Mouse (Mus musculus): ENCODE data around the gene Nanp. TPM values are rescaled to one million over a fixed set of nuclear protein-coding genes. Genes with fewer than 3 reads are reported as not detected.

Nanp gene
- polyA plus RNA-seq, 1 experiment from 2014 or later, result 74.4 TPM

DNA sequence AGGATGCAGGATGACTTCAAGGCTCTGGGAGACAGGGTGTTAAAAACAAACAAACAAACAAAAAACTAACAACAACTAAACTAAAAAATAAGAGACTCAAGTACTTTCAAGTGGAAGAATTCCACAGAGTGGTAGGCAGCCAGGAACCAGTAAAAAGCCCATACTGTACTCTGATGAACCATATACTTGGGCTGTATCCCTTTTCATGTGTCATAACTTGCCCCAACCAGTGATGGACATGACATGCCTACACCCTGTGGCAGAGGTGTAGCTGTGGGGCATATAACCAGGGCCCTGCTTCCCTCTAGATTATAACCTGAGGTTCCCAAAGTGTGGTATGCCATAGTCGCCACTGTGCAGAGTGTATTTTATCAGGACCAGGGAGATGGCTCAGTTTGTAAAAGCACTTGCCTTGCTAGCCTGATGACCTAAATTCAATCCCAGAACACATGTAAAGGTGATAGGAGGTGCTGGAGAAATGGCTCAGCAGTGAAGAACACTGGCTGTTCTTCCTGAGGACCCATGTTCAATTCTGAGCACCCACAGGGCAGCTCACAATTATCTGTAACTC lies 29.6 kb downstream of the Nanp start:
- H3K27ac ChIP-seq, result peak overlapping the region; percentile 89
- H3K9ac ChIP-seq, result peak overlapping the region; percentile 37; the same call in 1 of the 2 replicates
- peak; percentile 55 for ATAC-seq
- H3K36me3 ChIP-seq, result no peaks in the 10 kb centered on the region
- 42% methylated on average over 1 of the region's 1 CpGs for WGBS (ENCODE audit: insufficient replicate concordance)
- H3K9me3 ChIP-seq (replicated peaks), result no peaks in the 10 kb centered on the region
- H3K4me3 ChIP-seq, result peak overlapping the region; percentile 88
- peaks cover 68% of the 10 kb centered on the region for H3K4me1 ChIP-seq
- H3K27me3 ChIP-seq (replicated peaks), result 0 out of 2 replicates have a peak, but pooled peaks cover 7% of the 10 kb centered on the region
- peak overlapping the region; percentile 93 for H3K4me2 ChIP-seq

GRCm38 (mm10) chr2:151008939-151009509 lies 30.2 kb downstream of the Nanp start:
- Histone ChIP-seq H3K27ac (peak overlapping the region; percentile 89), H3K36me3 (no peaks in the 10 kb centered on the region), H3K9me3 (replicated peaks) (no peaks in the 10 kb centered on the region), H3K4me2 (peak overlapping the region; percentile 93), H3K4me1 (peaks cover 73% of the 10 kb centered on the region), H3K9ac (peak overlapping the region; percentile 95), H3K4me3 (peak overlapping the region; percentile 88), H3K27me3 (replicated peaks) (0 out of 2 replicates have a peak, but pooled peaks cover 6% of the 10 kb centered on the region)
- under 1% methylated on average over 52 of the region's 57 CpGs for WGBS (ENCODE audit: insufficient replicate concordance)
- peak; percentile 86 for ATAC-seq

- H3K27ac ChIP-seq, result peak overlapping the region; percentile 89
- ATAC-seq, result peak; percentile 49
- peak overlapping the region; percentile 93 for H3K4me2 ChIP-seq
- peak overlapping the region; percentile 88 for H3K4me3 ChIP-seq
- WGBS (ENCODE audit: insufficient replicate concordance), result under 1% methylated on average over 21 of the region's 21 CpGs
- peak overlapping the region; percentile 95 for H3K9ac ChIP-seq
- H3K27me3 ChIP-seq (replicated peaks), result 0 out of 2 replicates have a peak, but pooled peaks cover 1% of the 10 kb centered on the region
- peaks cover 78% of the 10 kb centered on the region for H3K4me1 ChIP-seq
- H3K9me3 ChIP-seq (replicated peaks), result no peaks in the 10 kb centered on the region
- H3K36me3 ChIP-seq, result no peaks in the 10 kb centered on the region
Observed at GRCm38 (mm10) chr2:151008517-151008932, 30.7 kb downstream of the Nanp start.

GRCm38 (mm10) chr2:151008006-151008405 lies 31.2 kb downstream of the Nanp start:
- H3K9me3 ChIP-seq (replicated peaks), result no peaks in the 10 kb centered on the region
- peak overlapping the region; percentile 95 for H3K9ac ChIP-seq
- WGBS (ENCODE audit: insufficient replicate concordance), result 38% methylated on average over 6 of the region's 6 CpGs
- peaks cover 82% of the 10 kb centered on the region for H3K4me1 ChIP-seq
- no peak for ATAC-seq
- peak overlapping the region; percentile 89 for H3K27ac ChIP-seq
- H3K4me2 ChIP-seq, result peak overlapping the region; percentile 93
- H3K36me3 ChIP-seq, result no peaks in the 10 kb centered on the region
- no peaks in the 10 kb centered on the region for H3K27me3 ChIP-seq (replicated peaks)
- peak overlapping the region; percentile 88 for H3K4me3 ChIP-seq

DNA sequence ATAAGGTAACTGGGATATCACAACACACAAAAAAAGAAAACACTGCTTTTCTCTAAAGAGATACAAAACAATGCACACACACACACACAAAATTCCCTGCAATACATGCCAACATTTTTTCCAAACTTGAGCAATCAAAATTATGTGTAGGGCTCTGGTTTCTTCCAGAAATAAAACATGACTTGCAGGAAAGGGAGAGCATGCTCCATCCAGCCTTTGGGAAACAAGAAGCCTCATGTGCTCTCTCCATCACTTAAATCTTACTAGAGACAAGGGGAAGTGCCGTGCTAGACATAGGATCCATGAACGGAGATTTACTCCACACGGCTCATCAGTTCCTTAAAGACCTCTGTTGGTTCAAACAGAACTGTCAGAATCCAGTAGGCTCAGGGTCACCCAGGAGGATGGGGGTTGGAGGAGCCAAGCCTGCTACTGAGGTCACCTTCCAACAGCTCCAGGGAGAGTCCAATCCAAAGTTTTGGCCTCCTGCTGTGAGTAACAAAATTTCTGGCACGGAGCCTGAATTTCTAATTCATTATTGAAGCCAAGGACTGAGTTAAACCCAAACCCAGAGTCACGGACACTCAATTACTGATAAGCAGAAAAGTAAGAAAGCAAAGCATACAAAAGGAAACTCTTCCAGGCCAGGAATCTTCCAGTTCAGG lies 32.8 kb downstream of the Nanp start:
- H3K4me1 ChIP-seq, result peaks cover 89% of the 10 kb centered on the region
- no peaks in the 10 kb centered on the region for H3K27me3 ChIP-seq (replicated peaks)
- H3K4me2 ChIP-seq, result peak overlapping the region; percentile 93
- peak overlapping the region; percentile 14; the same call in 1 of the 2 replicates for H3K9ac ChIP-seq
- H3K36me3 ChIP-seq, result no peaks in the 10 kb centered on the region
- no peaks in the 10 kb centered on the region for H3K9me3 ChIP-seq (replicated peaks)
- ATAC-seq, result no peak
- peak overlapping the region; percentile 33; the same call in 1 of the 2 replicates for H3K27ac ChIP-seq
- whole genome bisulfite sequencing (ENCODE audit: insufficient replicate concordance), result 75% methylated on average over 5 of the region's 5 CpGs
- peak overlapping the region; percentile 3; the same call in 1 of the 2 replicates for H3K4me3 ChIP-seq

DNA sequence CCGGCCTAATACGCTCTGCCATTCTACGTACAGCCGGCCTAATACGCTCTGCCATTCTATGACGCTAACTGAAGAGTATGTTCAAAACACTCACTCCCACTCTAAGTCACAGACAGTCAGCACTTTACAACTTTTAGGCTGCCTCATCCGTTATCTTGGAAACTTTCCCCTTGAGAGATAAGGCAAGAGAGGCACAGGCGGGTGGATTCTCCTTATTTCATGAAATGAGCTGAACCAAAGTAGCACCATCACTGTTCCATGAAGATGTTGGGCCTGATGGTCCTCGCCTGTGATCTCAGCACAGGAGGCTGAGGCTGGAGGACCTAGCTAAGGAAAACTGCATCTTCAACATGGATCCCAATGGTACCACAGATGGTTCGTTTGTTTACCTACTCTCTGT lies 34.8 kb downstream of the Nanp start:
- peak overlapping the region; percentile 1; the same call in 1 of the 2 replicates for H3K4me3 ChIP-seq
- WGBS (ENCODE audit: insufficient replicate concordance), result 66% methylated on average over 10 of the region's 10 CpGs
- H3K9ac ChIP-seq, result peak overlapping the region; percentile 40; the same call in 1 of the 2 replicates
- no peaks in the 10 kb centered on the region for H3K27me3 ChIP-seq (replicated peaks)
- H3K27ac ChIP-seq, result peak overlapping the region; percentile 75
- ATAC-seq, result peak; percentile 24; the same call in 1 of the 2 replicates
- no peaks in the 10 kb centered on the region for H3K9me3 ChIP-seq (replicated peaks)
- H3K36me3 ChIP-seq, result no peaks in the 10 kb centered on the region
- H3K4me2 ChIP-seq, result peak overlapping the region; percentile 55
- H3K4me1 ChIP-seq, result peaks cover 79% of the 10 kb centered on the region

- H3K9ac ChIP-seq, result peak overlapping the region; percentile 40
- H3K4me2 ChIP-seq, result peak overlapping the region; percentile 55
Observed at GRCm38 (mm10) chr2:151003796-151004195, 35.4 kb downstream of the Nanp start.

DNA sequence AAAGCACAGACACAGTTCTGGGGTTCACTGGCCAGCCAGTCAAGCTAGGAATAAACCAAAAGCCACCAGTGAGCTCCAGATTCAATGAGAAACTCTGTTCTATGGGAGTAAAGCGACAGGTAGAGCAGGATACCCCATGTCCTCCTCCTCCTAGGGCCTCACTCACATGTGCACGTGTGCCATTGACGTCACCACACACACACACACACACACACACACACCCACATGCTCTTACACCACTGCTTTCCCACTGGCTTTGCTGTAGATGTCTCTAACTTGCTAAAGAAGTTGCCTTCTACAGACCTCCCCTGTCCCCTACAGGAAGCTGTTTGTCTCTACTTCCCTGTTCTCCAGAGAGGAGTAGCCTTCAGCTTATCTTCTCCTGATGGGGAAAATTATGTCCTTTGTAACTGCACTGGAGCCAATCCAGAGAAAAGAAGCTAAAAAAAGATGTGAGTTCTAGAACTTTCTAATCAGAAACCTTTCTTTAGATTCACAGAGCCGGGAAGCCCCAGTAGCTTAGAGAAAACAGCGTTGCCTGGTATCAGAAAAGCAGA lies 37.5 kb downstream of the Nanp start:
- H3K4me2 ChIP-seq, result no peak overlapping the region
- peaks cover 11% of the 10 kb centered on the region for H3K36me3 ChIP-seq
- 62% methylated on average over 5 of the region's 5 CpGs for WGBS (ENCODE audit: insufficient replicate concordance)
- ATAC-seq, result no peak
- H3K4me1 ChIP-seq, result peaks cover 86% of the 10 kb centered on the region
- H3K9me3 ChIP-seq (replicated peaks), result no peaks in the 10 kb centered on the region
- no peaks in the 10 kb centered on the region for H3K27me3 ChIP-seq (replicated peaks)
- 0 out of 2 replicates have a peak overlapping the region, but pooled peaks have one; percentile 5 for H3K9ac ChIP-seq
- no peak overlapping the region for H3K4me3 ChIP-seq
- H3K27ac ChIP-seq, result peak overlapping the region; percentile 15; the same call in 1 of the 2 replicates

More at GRCm38 (mm10) chr2:151003796-151004195, 35.4 kb downstream of the Nanp start:
- no peak for ATAC-seq
- H3K36me3 ChIP-seq, result no peaks in the 10 kb centered on the region
- no peaks in the 10 kb centered on the region for H3K27me3 ChIP-seq (replicated peaks)
- peak overlapping the region; percentile 75 for H3K27ac ChIP-seq
- peaks cover 84% of the 10 kb centered on the region for H3K4me1 ChIP-seq
- no peak overlapping the region for H3K4me3 ChIP-seq
- H3K9me3 ChIP-seq (replicated peaks), result no peaks in the 10 kb centered on the region
- WGBS (ENCODE audit: insufficient replicate concordance), result 79% methylated on average over 6 of the region's 6 CpGs

GRCm38 (mm10) chr2:151000402-151001178 lies 38.6 kb downstream of the Nanp start:
- ATAC-seq, result peak; percentile 60; the same call in 1 of the 2 replicates
- H3K27me3 ChIP-seq (replicated peaks), result no peaks in the 10 kb centered on the region
- no peak overlapping the region for H3K4me3 ChIP-seq
- no peak overlapping the region for H3K4me2 ChIP-seq
- H3K9ac ChIP-seq, result no peak overlapping the region
- H3K9me3 ChIP-seq (replicated peaks), result no peaks in the 10 kb centered on the region
- 58% methylated on average over 7 of the region's 7 CpGs for WGBS (ENCODE audit: insufficient replicate concordance)
- H3K36me3 ChIP-seq, result peaks cover 11% of the 10 kb centered on the region
- peak overlapping the region; percentile 36; the same call in 1 of the 2 replicates for H3K27ac ChIP-seq
- H3K4me1 ChIP-seq, result peaks cover 83% of the 10 kb centered on the region

- Histone ChIP-seq H3K4me1 (peaks cover 80% of the 10 kb centered on the region), H3K9ac (no peak overlapping the region), H3K27ac (no peak overlapping the region), H3K4me3 (no peak overlapping the region), H3K9me3 (replicated peaks) (no peaks in the 10 kb centered on the region), H3K4me2 (no peak overlapping the region), H3K27me3 (replicated peaks) (no peaks in the 10 kb centered on the region), H3K36me3 (peaks cover 11% of the 10 kb centered on the region)
- WGBS (ENCODE audit: insufficient replicate concordance), result 81% methylated on average over 3 of the region's 3 CpGs
- no peak for ATAC-seq
Observed at GRCm38 (mm10) chr2:150999021-150999420, 40.2 kb downstream of the Nanp start.

- H3K27me3 ChIP-seq (replicated peaks), result no peaks in the 10 kb centered on the region
- H3K4me3 ChIP-seq, result no peak overlapping the region
- WGBS (ENCODE audit: insufficient replicate concordance), result 88% methylated on average over 5 of the region's 5 CpGs
- H3K9me3 ChIP-seq (replicated peaks), result no peaks in the 10 kb centered on the region
- no peak overlapping the region for H3K27ac ChIP-seq
- no peak overlapping the region for H3K4me2 ChIP-seq
- peaks cover 69% of the 10 kb centered on the region for H3K4me1 ChIP-seq
- no peak overlapping the region for H3K9ac ChIP-seq
- no peak for ATAC-seq
- H3K36me3 ChIP-seq, result peaks cover 11% of the 10 kb centered on the region
Observed at GRCm38 (mm10) chr2:150997618-150998017, 41.6 kb downstream of the Nanp start.

Measured in liver, embryonic 12.5 days (tissue).